Mouse (Mus musculus) mouse trophoblast stem cell (cell line): ENCODE data around the gene Taf3.

Source experiments
- in situ Hi-C, 2 experiments: fragments of 300-500 bp; cut with MseI, MboI; formaldehyde crosslinking; loops; 2 replicates in 1 of 2; 3 replicates in 1 of 2; pipeline ENCODE4 v1.15.1; 2025

Gene Taf3

DNA sequence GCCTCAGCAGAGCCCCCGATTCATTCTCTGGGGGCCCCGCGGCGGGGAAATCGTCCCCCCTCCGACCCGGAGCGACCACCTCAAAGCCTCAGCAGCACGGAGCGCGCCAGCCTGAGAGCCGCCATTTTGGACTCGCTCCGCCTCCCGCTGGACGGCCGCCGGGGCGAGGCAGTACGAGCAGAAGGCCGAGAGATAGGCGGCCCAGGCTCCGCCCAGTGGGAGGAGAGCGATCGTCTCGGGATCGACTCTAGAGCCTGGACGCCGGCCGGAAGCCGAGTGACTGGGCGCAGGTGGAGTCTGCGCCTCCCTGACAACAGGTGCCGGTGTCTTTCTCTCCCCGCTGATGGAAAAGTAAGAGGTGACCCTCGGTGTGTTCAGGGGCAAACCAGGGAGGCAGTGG is at the start of gene Taf3:
Gene Taf3, minus strand, starts transcription at position 136 of the 400 bp plus-strand sequence.
- in situ Hi-C loops = no loop called here

DNA sequence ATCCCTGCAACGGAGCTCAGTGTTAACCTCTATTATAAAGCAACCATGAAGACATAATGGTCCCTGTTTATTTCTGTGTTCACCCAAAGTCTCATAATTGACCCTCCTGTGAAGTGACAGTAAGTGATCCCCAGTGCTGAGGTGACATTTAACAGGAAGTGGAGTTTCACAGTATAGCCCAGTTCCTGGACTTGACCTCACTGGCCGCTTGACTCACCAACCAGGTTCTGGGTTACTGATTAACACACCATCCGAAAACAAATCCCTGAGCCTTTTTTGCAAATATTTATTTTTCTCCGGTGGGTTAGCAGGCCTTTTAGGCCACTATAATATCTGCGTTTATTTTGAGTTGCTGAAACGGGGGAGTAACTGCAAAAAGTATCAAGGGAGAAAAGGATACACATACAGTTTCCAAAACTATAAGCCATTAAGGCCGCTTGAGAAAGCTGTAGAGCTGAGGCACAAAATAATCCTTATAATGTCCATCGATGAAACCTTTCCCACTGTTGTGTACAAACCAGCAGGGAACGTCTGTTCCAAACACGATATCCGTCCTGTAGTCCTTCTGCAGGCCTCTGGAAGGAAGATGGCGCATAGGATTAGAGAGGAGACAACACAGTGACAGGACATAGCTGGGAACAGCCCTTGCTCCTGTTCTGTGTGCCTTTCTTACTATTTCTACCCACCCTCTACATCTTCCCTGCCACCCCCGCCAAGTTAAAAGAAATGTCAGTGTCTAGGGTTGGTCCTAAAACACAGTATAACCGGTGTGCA is 46.1 kb upstream of the Taf3 start:
- in situ Hi-C loops = loop anchor here in 1 of 2 experiments (5.0 kb wide), 1 partner anchor 193 kb away; no protein-coding TSS in a partner anchor

DNA sequence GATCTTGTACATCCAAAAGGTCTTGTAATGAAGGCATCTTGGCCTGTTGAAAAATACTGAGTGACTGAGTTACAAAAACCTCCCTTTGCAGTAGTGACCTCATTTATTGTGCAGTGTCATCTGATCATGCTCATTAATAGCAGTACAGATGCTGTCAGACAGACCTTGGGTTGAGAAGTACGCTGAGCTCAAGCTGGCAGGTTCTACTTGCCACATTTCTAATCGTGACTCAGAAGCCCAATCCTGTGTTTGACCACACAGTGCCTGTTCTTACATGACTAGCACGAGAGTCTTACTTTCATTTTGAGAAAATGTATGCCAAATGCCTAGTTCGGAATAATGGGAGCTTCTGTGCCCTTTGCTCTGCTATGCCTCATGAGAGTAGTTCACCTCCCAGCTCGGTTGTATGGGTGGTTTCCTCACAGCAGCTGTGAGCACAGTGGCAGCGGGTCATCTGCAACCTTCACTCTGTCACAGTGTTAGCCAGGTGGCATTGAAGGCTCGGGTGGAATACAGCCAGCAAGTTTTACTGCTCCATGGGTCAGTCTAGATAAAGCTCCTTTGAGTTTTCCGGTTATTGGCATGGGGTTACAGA is 39.0 kb upstream of the Taf3 start:
- in situ Hi-C loops = no loop called here

DNA sequence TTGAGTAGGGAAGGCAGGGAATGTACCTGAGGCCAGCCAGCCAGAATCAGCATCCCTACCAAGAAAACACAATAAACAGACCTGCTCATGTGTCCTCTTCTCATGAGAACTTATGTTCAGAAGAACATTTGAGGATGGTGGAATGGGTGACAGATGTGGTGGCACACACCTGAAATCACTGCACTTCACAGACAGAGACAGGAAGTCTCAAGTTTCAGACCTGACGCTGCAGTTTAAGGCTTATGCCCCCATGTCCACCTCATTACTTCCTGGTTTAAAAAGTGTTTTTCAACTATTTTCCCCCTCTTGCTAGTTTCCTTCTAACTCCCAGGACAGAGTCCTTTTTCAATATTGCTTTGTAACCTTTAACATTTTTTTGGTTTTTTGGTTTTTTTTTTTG is 34.3 kb upstream of the Taf3 start:
- in situ Hi-C loops = no loop called here

DNA sequence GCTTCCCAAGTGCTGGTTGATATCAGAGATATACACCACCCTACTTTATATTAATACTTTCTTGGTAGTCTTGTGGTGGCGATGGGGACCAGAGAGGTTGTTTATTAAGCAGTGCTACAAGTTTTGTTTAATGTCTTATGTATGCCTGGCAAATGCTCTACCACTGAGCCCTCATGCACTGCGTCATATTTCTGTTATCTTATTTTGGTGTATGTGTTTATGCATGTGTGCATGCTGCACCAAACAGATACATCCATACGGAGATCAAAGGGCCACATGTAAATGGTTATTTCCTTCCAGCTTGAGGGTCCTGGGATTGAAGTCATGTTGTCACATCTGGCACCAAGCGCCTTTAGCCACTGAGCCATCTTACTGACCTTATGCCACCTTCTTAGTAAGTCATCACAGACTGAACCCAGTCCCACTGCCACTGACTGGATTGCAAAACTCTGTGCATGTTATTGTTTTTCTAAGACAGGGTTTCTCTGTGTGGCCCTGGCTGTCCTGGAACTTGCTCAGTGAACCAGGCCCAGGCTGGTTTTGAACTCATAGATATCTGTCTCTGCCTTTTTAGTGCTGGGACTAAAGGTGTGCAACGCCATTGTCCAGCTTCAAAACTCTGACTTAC is 33.2 kb upstream of the Taf3 start:
- in situ Hi-C loops = no loop called here

DNA sequence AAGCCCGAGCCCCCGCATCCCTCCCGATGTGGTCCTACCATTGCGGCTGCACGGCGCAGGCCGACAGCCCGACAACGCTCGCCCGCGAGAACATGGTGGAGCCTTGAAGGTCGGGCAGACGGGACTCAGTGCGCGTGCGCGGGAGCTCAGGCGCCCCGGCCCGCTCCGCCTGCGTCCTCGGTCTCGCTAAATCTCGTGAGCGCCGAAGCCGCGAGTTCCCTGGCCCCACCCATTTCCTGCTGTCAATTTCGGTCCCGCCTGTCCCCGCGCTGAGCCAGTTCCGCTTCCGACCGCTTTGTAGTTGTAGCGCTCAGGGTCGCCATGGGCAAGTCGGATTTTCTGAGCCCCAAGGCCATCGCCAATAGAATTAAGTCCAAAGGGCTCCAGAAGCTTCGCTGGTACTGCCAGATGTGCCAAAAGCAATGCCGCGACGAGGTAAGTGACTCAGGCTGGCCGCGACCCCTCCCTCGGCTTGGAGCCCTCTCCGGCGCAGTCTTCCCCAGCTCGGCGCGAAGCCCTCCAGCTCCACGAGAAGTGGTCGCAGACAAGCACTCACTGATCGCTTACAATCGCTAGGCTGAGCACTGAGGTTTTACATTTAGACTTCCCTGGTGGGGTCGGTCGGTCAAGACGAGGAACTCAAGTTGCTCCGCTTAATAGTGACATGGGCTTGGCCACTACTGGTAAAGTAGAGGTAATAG is 32.1 kb upstream of the Taf3 start, which contains the start of the genes Atp5c1 and Kin:
Gene Atp5c1, minus strand, starts transcription at position 201 of the 701 bp plus-strand sequence.
Gene Kin, plus strand, starts transcription at position 284 of the 701 bp plus-strand sequence.
- in situ Hi-C loops = no loop called here

DNA sequence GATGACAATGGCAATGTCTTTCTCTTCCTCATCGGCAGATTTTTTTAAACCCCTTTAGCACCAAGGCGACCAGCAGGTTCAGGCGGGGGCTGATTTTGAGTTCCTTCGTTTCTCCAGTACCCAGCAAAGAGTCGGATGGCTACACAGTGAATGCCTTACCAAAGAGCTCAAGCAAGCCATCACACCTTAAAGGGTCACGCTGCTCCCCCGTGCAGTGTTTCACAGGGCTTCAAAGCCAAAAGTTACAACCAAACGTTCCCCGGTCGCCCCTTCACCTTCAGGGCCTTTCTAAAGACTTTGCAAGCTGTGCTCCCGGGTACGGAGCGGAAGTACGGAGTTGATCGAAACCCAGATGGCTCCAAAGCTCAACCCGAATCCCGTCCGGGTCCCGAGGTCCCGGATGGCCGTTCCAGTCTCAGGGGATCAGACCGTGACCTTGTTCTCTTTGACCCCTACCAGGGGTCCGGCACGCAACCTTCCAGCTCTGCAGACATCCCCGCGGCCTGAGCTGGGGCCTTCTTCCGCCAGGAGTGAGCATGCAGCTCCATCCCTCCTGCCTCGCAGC is 31.4 kb upstream of the Taf3 start:
- in situ Hi-C loops = no loop called here

DNA sequence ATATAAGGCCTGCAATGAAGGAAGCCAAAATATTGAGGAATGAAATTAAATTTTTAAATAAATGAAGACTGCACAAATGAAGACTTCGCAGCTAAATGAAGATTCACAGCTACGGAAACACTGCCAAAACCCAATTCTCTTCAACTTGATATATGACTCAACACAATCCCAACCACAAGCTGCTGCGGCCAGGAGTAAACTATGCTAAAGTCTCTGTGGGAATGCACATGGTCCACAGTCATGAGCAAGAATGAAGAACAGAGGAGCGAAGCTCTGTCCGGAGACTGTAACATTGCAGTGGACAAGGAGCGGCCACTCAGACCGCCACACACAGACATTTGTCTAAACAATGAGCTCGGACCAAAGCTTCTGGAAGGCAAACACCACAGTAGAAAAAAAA is 28.3 kb upstream of the Taf3 start:
- in situ Hi-C loops = no loop called here

DNA sequence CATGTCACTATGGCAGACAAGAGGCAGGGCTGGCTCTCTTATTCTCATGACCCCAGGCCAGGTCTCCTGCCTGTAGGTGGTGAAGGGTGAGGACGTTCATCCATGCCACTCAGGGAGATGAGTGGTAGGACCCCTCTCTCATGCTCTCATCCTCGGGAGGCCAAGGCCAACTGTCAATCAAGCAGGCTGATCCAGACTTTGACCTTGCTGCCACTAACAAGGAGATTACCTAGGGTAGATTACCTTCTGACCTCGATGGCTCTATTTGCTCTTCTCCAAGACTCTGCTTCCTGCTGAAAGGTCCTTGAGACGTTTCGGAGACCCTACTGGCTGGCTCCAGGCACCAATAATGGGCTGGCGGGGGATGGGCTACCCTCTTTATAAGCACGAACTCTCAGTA is 26.1 kb upstream of the Taf3 start:
- in situ Hi-C loops = no loop called here

DNA sequence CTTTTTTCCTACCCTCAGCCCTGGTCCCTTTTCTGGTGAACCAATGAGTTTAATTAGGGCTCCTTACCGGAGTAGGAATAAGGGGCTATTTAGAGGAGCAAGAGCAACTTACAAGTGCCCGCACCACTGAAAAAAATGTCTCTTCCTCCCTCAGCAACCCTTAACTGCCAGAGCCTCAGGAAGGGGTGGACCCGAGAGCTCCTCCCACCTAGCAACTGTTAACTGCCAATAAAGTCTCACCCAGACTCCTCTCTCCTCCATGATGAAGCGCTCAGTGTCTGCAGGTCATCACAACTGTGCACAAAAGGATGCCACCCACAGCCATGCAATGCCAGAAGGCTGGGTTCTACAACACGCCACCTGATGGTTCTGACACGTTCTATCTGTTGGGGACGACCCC is 23.4 kb upstream of the Taf3 start:
- in situ Hi-C loops = no loop called here

DNA sequence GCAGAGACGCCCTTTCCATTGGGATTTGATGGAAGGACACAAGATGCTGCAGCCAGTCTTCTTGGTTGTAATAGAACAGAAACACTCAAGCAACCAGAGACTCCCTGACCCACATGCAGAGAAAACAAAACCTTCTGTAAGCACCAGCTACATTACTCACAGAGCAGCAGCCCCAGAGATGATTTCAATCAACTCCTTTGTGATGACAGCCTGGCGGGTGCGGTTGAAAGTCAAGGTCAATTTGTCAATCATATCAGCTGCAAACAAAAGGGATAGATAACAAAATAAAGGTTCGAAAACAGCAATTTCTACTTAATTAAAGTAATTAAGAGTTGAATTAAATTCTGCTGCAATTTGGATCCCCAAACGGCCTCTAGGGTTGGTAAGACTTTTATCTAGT is 10.4 kb upstream of the Taf3 start:
- in situ Hi-C loops = no loop called here

DNA sequence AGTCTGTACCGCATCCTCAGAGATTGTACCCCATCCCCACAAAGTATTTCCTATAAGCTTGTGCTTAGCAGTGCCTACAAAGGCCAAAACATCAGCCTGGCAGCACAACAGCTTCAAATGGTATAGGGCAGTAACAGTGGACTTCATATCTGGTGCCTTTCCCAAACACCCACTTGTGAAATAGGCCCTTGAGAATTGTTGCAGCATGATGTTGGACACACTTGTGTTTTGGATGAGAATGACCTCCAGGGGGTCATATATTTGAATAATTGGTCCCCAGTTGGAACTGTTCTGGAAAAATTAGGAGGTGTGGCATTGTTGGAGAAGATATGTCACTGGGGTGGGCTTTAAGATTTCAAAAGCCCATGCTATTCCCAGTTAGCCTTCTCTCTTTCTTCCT is 3.6 kb upstream of the Taf3 start:
- in situ Hi-C loops = no loop called here

DNA sequence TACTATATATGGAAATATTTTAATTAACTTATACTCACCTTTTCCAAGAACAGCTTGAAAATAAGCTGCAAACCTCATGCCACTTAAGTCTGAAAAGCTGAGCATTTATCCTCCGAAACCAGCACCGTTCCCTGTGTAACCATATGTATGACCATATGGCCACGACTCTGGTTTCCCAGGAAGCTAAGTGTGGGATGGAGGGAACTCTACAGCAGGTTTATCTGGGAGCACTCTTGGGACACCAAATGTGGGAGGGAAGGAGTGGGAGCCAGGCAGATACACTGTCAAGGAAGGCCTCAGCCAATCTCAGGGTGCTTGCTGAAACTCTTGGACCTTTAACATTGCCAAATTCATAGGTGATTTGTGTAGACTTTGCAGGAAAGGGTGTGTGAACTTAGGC is 2.5 kb upstream of the Taf3 start:
- in situ Hi-C loops = no loop called here

DNA sequence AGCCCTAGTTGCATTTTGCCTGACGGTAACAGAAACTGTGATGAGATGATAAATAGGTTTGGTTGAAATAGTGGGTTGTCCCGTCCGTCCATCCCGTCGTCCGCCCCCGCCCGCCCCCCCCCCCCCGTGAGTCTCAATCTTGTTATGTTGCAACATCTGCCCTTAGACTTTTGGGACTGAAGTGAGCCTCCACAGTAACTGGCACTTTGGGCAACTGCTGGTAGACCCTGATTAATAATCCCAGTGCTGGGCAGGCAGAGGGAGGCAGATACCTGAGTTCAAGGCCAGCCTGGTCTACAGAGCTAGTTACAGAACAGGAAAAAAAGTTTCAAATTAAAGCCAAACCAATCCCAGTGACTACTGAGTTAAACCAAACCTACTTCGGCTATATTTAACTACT is 1.1 kb upstream of the Taf3 start:
- in situ Hi-C loops = no loop called here

DNA sequence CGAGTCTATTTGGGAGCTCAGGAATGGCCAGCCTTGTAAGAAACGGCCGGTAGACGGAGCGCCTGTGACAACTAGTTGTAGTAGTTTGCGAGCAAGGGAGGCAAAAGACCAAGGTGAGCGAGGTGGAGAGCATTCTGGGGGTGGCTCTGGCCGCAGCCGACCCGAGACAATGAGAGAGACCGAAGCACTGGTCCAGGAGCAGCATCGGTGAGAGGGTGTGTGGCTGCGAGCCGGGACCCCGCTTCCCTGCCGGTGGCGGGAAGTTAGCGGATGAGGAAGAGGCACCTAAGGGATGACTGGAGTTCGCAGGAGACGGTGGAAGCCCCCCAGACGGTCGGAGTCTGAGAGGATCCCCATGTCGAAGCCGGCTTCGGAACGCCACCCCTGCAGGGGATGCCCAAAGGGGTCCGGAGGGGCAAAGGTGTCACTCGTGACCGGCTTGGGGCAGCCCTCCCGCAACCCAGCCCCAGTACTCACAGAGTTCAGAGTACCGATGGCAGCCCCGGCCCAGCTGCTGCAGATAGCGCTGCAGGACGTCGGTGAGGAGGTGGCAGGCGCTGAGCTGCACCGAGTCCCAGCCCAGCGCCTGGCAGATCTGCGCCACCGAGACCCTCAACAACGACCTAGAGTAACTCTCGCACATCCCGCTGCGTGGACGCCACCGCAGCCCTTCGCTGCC is 499 bp downstream of the Taf3 start:
- in situ Hi-C loops = no loop called here

DNA sequence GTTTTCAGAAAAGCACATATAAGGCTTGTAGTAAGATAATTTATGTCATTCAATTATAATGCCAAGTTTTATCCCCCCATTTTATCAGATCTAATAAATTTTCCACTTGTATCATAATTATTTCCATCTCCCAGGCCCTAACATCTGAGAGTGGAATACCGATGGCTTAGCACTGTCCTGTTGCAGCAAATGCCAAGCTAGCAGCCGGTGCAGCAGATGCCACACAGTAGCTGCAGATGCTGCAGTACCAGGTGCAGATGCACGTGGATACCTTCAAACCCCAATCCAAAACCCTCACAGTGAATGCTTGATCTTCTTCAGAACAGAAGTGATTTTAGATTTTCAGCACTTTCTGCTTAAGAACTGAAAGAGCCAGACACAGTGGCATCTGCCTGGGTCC is 13.4 kb downstream of the Taf3 start:
- in situ Hi-C loops = no loop called here

DNA sequence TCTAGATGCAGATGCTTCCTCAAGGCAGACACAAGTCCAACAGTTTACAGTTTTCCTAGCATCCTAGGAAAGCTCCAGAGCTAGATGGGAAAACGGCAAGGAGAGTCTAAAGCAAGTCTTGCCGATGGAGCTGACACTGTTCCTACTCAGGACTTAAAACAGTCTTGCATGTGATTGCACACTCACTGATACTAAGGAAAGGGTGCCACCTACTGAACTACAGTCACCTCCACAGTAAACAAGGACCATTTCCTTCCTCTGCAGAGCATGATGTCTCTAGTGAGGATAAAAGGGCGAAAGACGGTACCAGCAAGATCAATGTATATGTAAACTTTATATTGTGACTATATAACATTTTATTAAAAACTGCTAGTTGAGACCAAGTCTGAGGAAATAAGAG is 14.7 kb downstream of the Taf3 start:
- in situ Hi-C loops = no loop called here

DNA sequence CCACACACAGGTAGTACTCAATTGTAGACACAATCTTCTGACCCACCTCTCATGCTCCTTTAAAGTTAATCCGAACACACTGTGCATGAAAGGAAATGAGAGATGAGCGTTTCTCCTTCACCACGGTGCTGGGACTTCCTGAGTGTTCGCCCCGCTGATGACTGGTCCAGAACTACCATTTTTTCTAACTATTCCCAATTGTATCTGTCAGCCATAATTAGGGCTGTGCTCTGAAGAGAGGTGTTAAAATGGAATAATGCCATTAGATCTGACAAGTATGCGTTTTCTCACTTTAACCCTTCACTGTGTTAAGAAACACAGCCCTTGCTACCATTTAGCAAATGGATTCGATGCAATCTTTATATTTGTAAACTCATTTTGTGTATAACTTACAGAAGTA is 18.6 kb downstream of the Taf3 start:
- in situ Hi-C loops = no loop called here

DNA sequence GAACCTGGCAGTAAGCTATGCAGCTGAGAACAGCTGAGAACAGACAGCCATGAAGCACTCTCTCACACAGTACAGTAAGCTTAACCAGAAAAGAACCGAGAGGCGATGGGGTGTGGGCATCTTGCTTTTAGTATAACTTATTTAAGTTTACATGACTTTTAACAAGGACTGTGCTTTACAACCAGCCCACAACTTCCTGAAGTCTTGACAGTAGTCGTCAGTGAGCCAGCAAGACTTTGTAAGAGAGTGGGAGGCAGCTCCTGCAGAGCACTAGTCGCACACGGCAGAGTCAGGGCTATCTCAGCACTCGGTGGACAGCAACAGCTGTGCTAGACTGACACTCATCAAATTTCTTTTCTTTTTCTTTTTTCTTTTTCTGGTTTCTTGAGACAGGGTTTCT is 24.1 kb downstream of the Taf3 start:
- in situ Hi-C loops = loop anchor here in 1 of 2 experiments (25.0 kb wide), 1 partner anchor 1337 kb away; no protein-coding TSS in a partner anchor

DNA sequence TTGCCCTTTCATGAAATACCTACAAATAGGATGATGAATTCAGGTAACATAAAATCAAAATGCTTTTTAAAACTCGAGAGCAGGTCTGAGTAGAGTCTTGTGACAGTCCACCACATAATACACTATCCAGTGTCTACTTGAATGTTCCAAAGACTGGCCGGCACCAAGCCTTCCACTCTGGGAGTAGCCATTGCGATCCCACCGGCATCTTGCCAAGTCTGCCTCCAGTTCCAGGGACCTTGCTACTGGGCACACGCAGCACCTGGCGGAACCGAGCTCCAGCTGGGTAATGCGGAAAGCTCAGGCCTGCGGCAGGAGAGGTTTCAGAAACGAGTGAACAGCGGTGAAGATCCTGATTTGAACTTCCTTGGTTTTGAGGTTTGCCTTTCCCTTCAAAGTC is 27.1 kb downstream of the Taf3 start:
- in situ Hi-C loops = loop anchor here in 1 of 2 experiments (25.0 kb wide), 1 partner anchor 1334 kb away; no protein-coding TSS in a partner anchor
